Mouse (Mus musculus): ENCODE measurements around the gene Dnaaf1. TPM values are rescaled to one million over a fixed set of nuclear protein-coding genes. Genes with fewer than 3 reads are reported as not detected.

Dnaaf1 gene
- polyA plus RNA-seq, 1 experiment from 2014 or later: 0.24 TPM

DNA sequence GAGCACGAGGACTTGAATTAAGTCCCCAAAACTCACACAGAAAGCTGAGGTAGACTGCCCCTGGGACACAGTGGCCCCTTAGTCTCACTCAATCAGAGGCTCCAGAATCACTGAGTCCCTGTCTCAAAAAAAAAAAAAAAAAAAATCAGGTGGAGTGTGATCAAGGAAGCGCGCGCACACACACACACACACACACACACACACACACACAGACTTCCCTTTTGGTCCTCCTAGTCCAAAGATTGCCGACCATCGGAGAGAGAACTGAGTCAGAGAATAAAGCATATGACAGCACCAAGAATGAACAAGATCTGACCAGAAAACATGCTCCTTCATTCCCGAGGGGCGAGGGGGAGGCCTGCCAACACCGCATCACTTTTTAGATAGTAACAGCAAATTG lies 17.9 kb upstream of the Dnaaf1 start:
- Histone ChIP-seq H3K27me3 (ENCODE audit: insufficient read depth, low read length) (no peaks in the 10 kb centered on the region), H3K27ac (no peak overlapping the region), H3K36me3 (ENCODE audit: insufficient read depth, low read length) (0 out of 2 replicates have a peak, but pooled peaks cover under 1% of the 10 kb centered on the region), H3K9me3 (replicated peaks; ENCODE audit: low read length) (no peaks in the 10 kb centered on the region), H3K4me1 (replicated peaks; ENCODE audit: insufficient read depth, low read length) (peaks cover 3% of the 10 kb centered on the region; the same call in 1 of the 2 replicates), H3K4me3 (replicated peaks; ENCODE audit: low read depth, low read length) (peak overlapping the region; percentile 75), H3K4me2 (ENCODE audit: low read length) (peak overlapping the region; percentile 76), H3K9ac (ENCODE audit: low read depth, low read length) (peak overlapping the region; percentile 87; the same call in 1 of the 2 replicates)
- ATAC-seq (replicated peaks; ENCODE audit: low FRiP score, low read depth): no peak
- no peak for DNase-seq (ENCODE audit: low spot score)
- TF ChIP-seq CTCF (IDR thresholded peaks at IDR 0.05; ENCODE audit: low read depth): no peak
- 66% methylated on average over 9 of the region's 9 CpGs for WGBS

DNA sequence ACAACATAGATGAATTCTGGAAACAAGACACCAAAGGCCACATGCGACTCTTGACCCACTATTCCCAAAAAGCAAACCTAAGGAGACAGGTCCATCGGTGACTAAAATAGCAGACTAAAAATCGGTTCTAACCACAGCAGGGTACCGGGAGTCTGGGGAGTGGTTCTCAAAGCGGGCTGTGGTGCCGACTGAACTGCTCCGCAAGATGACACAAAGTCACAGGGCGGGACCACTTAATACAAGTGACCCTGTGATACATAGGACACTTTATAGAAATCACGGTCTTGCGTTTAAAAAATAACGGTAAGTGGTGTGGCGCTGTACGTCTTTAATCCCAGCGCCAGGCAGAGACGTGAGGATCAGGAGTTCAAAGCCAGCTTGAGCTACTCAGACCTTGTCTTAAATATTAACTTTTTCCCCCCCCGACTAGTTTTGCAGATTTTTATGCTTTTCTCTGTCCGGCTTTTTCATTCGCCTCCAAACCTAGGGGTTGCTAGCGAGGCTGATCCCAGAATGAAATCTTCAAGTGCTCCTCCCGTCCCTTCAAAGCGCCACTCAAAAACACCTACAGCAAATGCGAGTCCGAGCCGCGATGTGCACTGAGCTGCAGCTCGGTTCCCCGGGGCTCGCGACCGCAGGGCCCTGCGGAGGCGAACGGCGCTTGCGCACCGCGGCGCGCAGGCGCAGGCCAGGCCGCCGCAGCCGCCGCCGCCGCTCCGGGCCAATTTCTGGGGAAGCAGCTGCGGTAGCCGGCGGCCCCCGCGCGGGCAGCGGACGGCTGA lies 17.0 kb upstream of the Dnaaf1 start:
- peak; percentile 88 for ATAC-seq (replicated peaks; ENCODE audit: low FRiP score, low read depth)
- peak overlapping the region; percentile 93 for H3K27ac ChIP-seq

DNA sequence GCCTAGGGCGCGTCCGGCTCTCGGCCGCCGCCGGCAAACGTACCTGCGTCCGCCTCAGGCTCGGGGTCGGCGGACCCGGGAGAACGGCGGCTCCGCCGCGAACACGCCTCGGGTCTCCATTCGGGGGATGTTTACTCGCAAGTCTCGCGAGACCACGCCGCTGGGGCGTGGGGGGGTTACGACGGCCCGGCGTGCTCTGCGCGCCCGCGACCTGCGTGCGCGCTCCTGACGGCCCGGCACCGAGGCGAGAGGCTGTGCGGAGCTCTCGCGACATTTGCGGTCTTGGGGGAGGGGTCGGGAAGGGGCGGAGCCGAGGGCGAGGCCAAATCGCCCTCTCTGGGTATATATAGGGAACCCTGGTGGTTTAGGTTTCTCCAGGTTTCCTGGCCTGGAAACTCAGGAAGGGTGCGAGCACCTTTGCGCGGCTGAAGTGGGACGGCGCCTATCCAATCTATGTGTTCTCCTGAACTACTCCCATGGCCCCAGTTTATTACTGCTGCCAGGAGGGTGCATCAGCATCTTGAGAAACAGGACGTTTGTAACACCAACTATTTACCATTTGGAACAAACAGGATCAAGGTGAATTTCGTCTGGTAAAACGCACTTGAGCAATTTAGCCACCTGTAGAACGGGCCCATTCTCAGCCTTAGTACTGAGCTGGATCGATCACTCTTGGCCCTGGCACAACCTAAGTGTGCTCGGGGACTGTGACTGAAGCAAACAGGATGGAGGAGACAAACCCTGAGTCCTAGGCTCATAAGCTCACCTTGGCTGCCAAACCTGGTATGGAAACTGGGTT lies 16.2 kb upstream of the Dnaaf1 start, which contains the start of gene Mbtps1:
Gene Mbtps1 (minus strand): TSS at position 133 of the 799 bp plus-strand sequence.
- Histone ChIP-seq H3K27me3 (ENCODE audit: insufficient read depth, low read length) (no peaks in the 10 kb centered on the region), H3K9me3 (replicated peaks; ENCODE audit: low read length) (no peaks in the 10 kb centered on the region), H3K4me1 (replicated peaks; ENCODE audit: insufficient read depth, low read length) (peaks cover 3% of the 10 kb centered on the region; the same call in 1 of the 2 replicates), H3K4me3 (replicated peaks; ENCODE audit: low read depth, low read length) (peak within 1 kb of the TSS; percentile 75), H3K27ac (peak within 1 kb of the TSS; percentile 93), H3K9ac (ENCODE audit: low read depth, low read length) (peak within 1 kb of the TSS; percentile 87), H3K4me2 (ENCODE audit: low read length) (peak within 1 kb of the TSS; percentile 76), H3K36me3 (ENCODE audit: insufficient read depth, low read length) (peaks cover 14% of the 10 kb centered on the region; the same call in 1 of the 2 replicates)
- TF ChIP-seq CTCF (IDR thresholded peaks at IDR 0.05; ENCODE audit: low read depth): peak; percentile 17; the same call in 1 of the 2 replicates
- WGBS: 5% methylated on average over 60 of the region's 63 CpGs
- DNase-seq (ENCODE audit: low spot score) (peak; percentile 95), ATAC-seq (replicated peaks; ENCODE audit: low FRiP score, low read depth) (peak; percentile 97)

More for the DNA sequence above, 17.0 kb upstream of the Dnaaf1 start:
- TF ChIP-seq CTCF (IDR thresholded peaks at IDR 0.05; ENCODE audit: low read depth): no peak; the same call in 1 of the 2 replicates
- H3K4me3 ChIP-seq (replicated peaks; ENCODE audit: low read depth, low read length): peak overlapping the region; percentile 75
- H3K36me3 ChIP-seq (ENCODE audit: insufficient read depth, low read length): peaks cover 7% of the 10 kb centered on the region; the same call in 1 of the 2 replicates
- peak overlapping the region; percentile 87 for H3K9ac ChIP-seq (ENCODE audit: low read depth, low read length)
- DNase-seq (ENCODE audit: low spot score): peak; percentile 86
- peaks cover 3% of the 10 kb centered on the region; the same call in 1 of the 2 replicates for H3K4me1 ChIP-seq (replicated peaks; ENCODE audit: insufficient read depth, low read length)
- H3K4me2 ChIP-seq (ENCODE audit: low read length): peak overlapping the region; percentile 76
- no peaks in the 10 kb centered on the region for H3K9me3 ChIP-seq (replicated peaks; ENCODE audit: low read length)
- no peaks in the 10 kb centered on the region for H3K27me3 ChIP-seq (ENCODE audit: insufficient read depth, low read length)
- WGBS: under 1% methylated on average over 48 of the region's 55 CpGs

DNA sequence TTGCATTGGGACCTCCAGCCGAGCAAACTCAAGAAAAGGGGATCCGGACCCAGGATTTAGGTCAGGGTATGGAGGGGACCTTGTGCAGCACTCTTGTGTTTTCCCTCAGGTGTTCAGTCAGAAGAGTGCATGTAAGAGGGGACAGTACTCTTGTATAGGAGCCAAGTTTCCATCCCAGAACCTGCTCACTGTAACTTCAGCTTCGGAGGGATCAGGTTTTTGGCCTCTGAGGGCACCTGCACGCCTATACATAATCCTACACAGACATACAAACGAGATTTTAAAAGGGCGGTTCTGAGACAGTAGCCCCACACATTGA lies 15.7 kb upstream of the Dnaaf1 start:
- WGBS: 95% methylated on average over 6 of the region's 6 CpGs
- H3K4me1 ChIP-seq (replicated peaks; ENCODE audit: insufficient read depth, low read length): peaks cover 3% of the 10 kb centered on the region; the same call in 1 of the 2 replicates
- H3K4me2 ChIP-seq (ENCODE audit: low read length): peak overlapping the region; percentile 43; the same call in 1 of the 2 replicates
- H3K9ac ChIP-seq (ENCODE audit: low read depth, low read length): peak overlapping the region; percentile 46; the same call in 1 of the 2 replicates
- TF ChIP-seq CTCF (IDR thresholded peaks at IDR 0.05; ENCODE audit: low read depth): no peak
- no peaks in the 10 kb centered on the region for H3K27me3 ChIP-seq (ENCODE audit: insufficient read depth, low read length)
- DNase-seq (ENCODE audit: low spot score): no peak
- 0 out of 2 replicates have a peak overlapping the region, but pooled peaks have one; percentile 75 for H3K4me3 ChIP-seq (replicated peaks; ENCODE audit: low read depth, low read length)
- no peak for ATAC-seq (replicated peaks; ENCODE audit: low FRiP score, low read depth)
- H3K9me3 ChIP-seq (replicated peaks; ENCODE audit: low read length): no peaks in the 10 kb centered on the region
- peaks cover 19% of the 10 kb centered on the region; the same call in 1 of the 2 replicates for H3K36me3 ChIP-seq (ENCODE audit: insufficient read depth, low read length)
- peak overlapping the region; percentile 58; the same call in 1 of the 2 replicates for H3K27ac ChIP-seq

DNA sequence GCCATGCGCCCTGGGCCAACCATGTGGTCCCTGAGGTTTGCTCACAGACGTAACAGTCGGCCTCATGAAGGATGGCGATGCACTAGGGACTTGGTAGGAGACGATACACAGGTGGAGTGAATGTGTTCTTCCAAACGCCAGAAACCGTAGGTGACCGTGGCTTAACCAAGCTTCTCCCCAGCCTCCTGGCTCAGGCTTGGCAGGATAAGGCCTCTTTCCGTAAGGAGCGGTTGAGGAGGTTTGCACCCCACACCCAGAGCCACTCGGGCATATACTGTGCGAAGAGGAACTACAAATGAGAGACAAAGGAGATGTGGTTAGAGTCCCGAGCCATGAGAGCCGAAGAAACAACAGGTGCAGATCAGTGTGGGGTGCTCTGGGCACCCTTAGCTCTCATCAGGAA lies 11.2 kb upstream of the Dnaaf1 start:
- ATAC-seq (replicated peaks; ENCODE audit: low FRiP score, low read depth): no peak

DNA sequence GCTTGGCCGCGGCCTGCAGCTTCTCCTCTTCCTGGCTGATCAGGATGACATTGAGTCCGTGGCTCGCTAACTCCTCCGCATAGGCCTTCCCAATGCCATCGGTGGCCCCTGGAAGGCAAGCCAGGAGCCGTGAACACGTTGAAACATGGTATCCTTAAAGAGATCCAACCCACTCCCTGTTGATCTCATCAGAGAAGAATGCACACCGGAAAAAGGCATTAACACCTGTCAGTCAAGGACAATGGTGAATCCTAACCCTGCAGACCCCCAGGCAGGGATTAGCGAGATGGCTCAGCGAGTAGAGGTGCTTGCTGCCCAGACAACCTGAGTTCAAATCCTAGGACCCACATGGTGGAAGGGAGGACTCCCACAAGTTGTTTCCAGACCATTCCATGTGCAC lies 8.7 kb upstream of the Dnaaf1 start:
- TF ChIP-seq CTCF (IDR thresholded peaks at IDR 0.05; ENCODE audit: low read depth): no peak
- DNase-seq (ENCODE audit: low spot score): no peak
- H3K9me3 ChIP-seq (replicated peaks; ENCODE audit: low read length): no peaks in the 10 kb centered on the region
- no peak for ATAC-seq (replicated peaks; ENCODE audit: low FRiP score, low read depth)
- no peak overlapping the region for H3K4me2 ChIP-seq (ENCODE audit: low read length)
- H3K27ac ChIP-seq: no peak overlapping the region
- no peaks in the 10 kb centered on the region for H3K27me3 ChIP-seq (ENCODE audit: insufficient read depth, low read length)
- no peak overlapping the region for H3K9ac ChIP-seq (ENCODE audit: low read depth, low read length)
- H3K4me1 ChIP-seq (replicated peaks; ENCODE audit: insufficient read depth, low read length): no peaks in the 10 kb centered on the region
- H3K4me3 ChIP-seq (replicated peaks; ENCODE audit: low read depth, low read length): no peak overlapping the region
- 77% methylated on average over 11 of the region's 11 CpGs for WGBS
- peaks cover 42% of the 10 kb centered on the region for H3K36me3 ChIP-seq (ENCODE audit: insufficient read depth, low read length)

More for the DNA sequence above, 11.2 kb upstream of the Dnaaf1 start:
- H3K9ac ChIP-seq (ENCODE audit: low read depth, low read length): no peak overlapping the region
- TF ChIP-seq CTCF (IDR thresholded peaks at IDR 0.05; ENCODE audit: low read depth): no peak
- no peak overlapping the region for H3K27ac ChIP-seq
- no peak overlapping the region for H3K4me2 ChIP-seq (ENCODE audit: low read length)
- peaks cover 42% of the 10 kb centered on the region for H3K36me3 ChIP-seq (ENCODE audit: insufficient read depth, low read length)
- WGBS: 90% methylated on average over 14 of the region's 14 CpGs
- H3K9me3 ChIP-seq (replicated peaks; ENCODE audit: low read length): no peaks in the 10 kb centered on the region
- H3K4me3 ChIP-seq (replicated peaks; ENCODE audit: low read depth, low read length): no peak overlapping the region
- H3K27me3 ChIP-seq (ENCODE audit: insufficient read depth, low read length): no peaks in the 10 kb centered on the region
- 0 out of 2 replicates have a peak, but pooled peaks cover 3% of the 10 kb centered on the region for H3K4me1 ChIP-seq (replicated peaks; ENCODE audit: insufficient read depth, low read length)
- no peak for DNase-seq (ENCODE audit: low spot score)
